Mouse (Mus musculus): ENCODE measurements around the gene 2510039O18Rik.

The 2510039O18Rik gene

DNA sequence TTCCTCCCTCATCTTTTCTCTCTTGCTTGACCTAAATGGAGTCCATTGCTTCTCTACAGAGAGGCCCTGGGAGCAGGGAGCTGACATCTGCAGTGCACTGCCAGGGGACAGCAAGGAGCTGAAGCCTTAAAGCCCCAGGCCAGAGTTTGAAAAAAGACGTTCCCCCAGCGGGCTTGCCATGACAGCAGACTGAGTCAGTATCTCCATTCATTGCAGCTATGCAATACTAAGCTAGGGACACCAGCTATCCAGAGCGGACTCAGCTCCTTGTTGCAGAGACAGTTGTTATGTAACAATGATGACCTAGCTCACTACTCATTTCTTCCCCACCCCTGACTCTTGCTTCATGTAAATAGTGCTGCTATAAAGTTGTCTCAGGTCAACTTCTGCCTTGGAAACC lies 54.6 kb downstream of the 2510039O18Rik start:
- no peak for DNase-seq
